Mouse (Mus musculus): ENCODE results near the gene Rnf39. TPM values are rescaled to one million over a fixed set of nuclear protein-coding genes. Genes with fewer than 3 reads are reported as not detected.

Rnf39 gene
- total RNA-seq (2012; rRNA removed) (not detected in 2 replicates), total RNA-seq (2014; rRNA removed) (not detected in 2 replicates), polyA plus RNA-seq (2012; ENCODE audit: insufficient read length, low read depth) (0.40 TPM in 1 of 2 replicates, not detected in the other)

- Histone ChIP-seq H3K4me3 (replicated peaks in 1 of 3; ENCODE audit: low read depth in 2 of 3, low read length in 2 of 3, poor library complexity in 1 of 3) (no peak within 1 kb of the TSS), H3K9me3 (replicated peaks; ENCODE audit: low read length) (no peaks in the 10 kb centered on the region), H3K36me3 (replicated peaks in 1 of 2; ENCODE audit: control insufficient read depth in 1 of 2, insufficient read depth in 1 of 2, low read length in 1 of 2) (peaks cover 0 to 13% of the 10 kb centered on the region in 2 experiments), H3K27ac (ENCODE audit: insufficient read depth, low read depth) (no peak within 1 kb of the TSS), H3K9ac (ENCODE audit: insufficient read depth, low read depth) (no peak within 1 kb of the TSS), H3K79me2 (replicated peaks; ENCODE audit: control insufficient read depth, extremely low read depth, insufficient read depth, poor library complexity, severe bottlenecking) (no peaks in the 10 kb centered on the region), H3K4me1 (ENCODE audit: control insufficient read depth in 1 of 2, insufficient read depth in 2 of 2) (peaks cover 0 to 4% of the 10 kb centered on the region in 2 experiments; a peak in 2 of 4 replicates), H3K4me2 (ENCODE audit: insufficient read depth, low read depth, poor library complexity, severe bottlenecking) (no peak within 1 kb of the TSS), H3K27me3 (replicated peaks) (no peaks in the 10 kb centered on the region)
- TF ChIP-seq ZC3H11A (IDR thresholded peaks at IDR 0.05; ENCODE audit: low read depth, low read length) (no peak), E2F4 (IDR thresholded peaks at IDR 0.05; ENCODE audit: insufficient replicate concordance, low read depth, low read length) (no peak), KAT2A (IDR thresholded peaks at IDR 0.05; ENCODE audit: insufficient replicate concordance, low read length) (no peak), MAZ (IDR thresholded peaks at IDR 0.05; ENCODE audit: low read depth, low read length) (no peak), JUN (IDR thresholded peaks at IDR 0.05; ENCODE audit: insufficient read depth, low read depth, low read length) (no peak), ZKSCAN1 (IDR thresholded peaks at IDR 0.05; ENCODE audit: borderline replicate concordance, low read depth, low read length) (no peak), BHLHE40 (IDR thresholded peaks at IDR 0.05; ENCODE audit: low read depth, low read length) (no peak), MAFK (IDR thresholded peaks at IDR 0.05; ENCODE audit: insufficient replicate concordance, low read length) (no peak)
- dilution Hi-C loops (cut with MboI; ENCODE audit: extremely low pct_ligation_motif_present, extremely low pct_unique_long_range_greater_than_20kb, low sequenced_read_pairs) (no loop called here), in situ Hi-C loops (cut with MboI; ENCODE audit: low pct_ligation_motif_present, low pct_unique_long_range_greater_than_20kb, low sequenced_read_pairs) (no loop called here)
- DNase-seq (ENCODE audit: extremely low read depth), result no peak
Measured at GRCm38 (mm10) chr17:36942791-36943471, at the start of gene Rnf39. TSS of gene Rnf39 (plus strand) at chr17:36942918.

DNA sequence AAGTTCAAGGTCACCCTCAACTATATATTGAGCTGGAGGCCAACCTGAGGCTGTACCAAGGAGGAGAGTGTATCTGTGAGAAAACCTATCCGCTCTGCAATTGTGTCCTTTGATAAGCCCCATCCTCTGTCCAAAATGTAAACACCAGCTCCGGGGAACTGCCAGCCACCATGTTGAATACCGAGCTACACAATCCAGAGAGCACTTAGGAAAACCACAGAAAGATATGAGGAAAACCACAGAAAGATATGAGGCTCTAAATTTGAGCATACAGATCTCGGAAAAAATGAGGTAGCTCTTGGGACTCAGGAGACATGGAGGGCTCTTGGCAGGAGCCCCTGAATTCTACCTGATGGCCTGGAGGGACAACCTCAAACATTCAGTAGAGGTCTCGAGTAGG is 49.3 kb upstream of the Rnf39 start:
- Histone ChIP-seq H3K4me3 (replicated peaks in 1 of 3; ENCODE audit: low read depth in 2 of 3, low read length in 2 of 3, poor library complexity in 1 of 3) (no peak overlapping the region), H3K4me2 (ENCODE audit: insufficient read depth, low read depth, poor library complexity, severe bottlenecking) (no peak overlapping the region), H3K79me2 (replicated peaks; ENCODE audit: control insufficient read depth, extremely low read depth, insufficient read depth, poor library complexity, severe bottlenecking) (no peaks in the 10 kb centered on the region), H3K27me3 (replicated peaks) (no peaks in the 10 kb centered on the region), H3K4me1 (ENCODE audit: control insufficient read depth in 1 of 2, insufficient read depth in 2 of 2) (peaks cover 4 to 12% of the 10 kb centered on the region in 2 experiments; a peak in 3 of 4 replicates), H3K27ac (ENCODE audit: insufficient read depth, low read depth) (no peak overlapping the region), H3K9ac (ENCODE audit: insufficient read depth, low read depth) (no peak overlapping the region), H3K36me3 (replicated peaks in 1 of 2; ENCODE audit: control insufficient read depth in 1 of 2, insufficient read depth in 1 of 2, low read length in 1 of 2) (no peaks in the 10 kb centered on the region), H3K9me3 (replicated peaks; ENCODE audit: low read length) (no peaks in the 10 kb centered on the region)
- TF ChIP-seq SIN3A (IDR thresholded peaks at IDR 0.05; ENCODE audit: low read length), result no peak
- no peak for TF ChIP-seq CHD2 (IDR thresholded peaks at IDR 0.05; ENCODE audit: low read length)
- no peak for TF ChIP-seq MXI1 (IDR thresholded peaks at IDR 0.05; ENCODE audit: low read depth, low read length)
- no peak for TF ChIP-seq RAD21 (IDR thresholded peaks at IDR 0.05; ENCODE audit: low read depth, low read length)
- no peak for TF ChIP-seq NRF1 (IDR thresholded peaks at IDR 0.05; ENCODE audit: low read depth, low read length)
- in situ Hi-C loops (cut with MboI; ENCODE audit: low pct_ligation_motif_present, low pct_unique_long_range_greater_than_20kb, low sequenced_read_pairs), result loop anchor here (10.0 kb wide), 1 partner anchor 171 kb away; no protein-coding TSS in a partner anchor
- DNase-seq (ENCODE audit: extremely low read depth), result no peak
- dilution Hi-C loops (cut with MboI; ENCODE audit: extremely low pct_ligation_motif_present, extremely low pct_unique_long_range_greater_than_20kb, low sequenced_read_pairs), result no loop called here

Data from CH12.LX (cell line).